Mouse (Mus musculus) gastrocnemius, adult 18-20 months (tissue): ENCODE data around the gene Krt71. TPM values are rescaled to one million over a fixed set of nuclear protein-coding genes. Genes with fewer than 3 reads are reported as not detected.
A peak's percentile ranks its signal among the peaks of the same experiment; 100 is the strongest.

Experiments
- DNase-seq: peaks from one replicate; pipeline ENCODE4 v3.0.0; 2021; ENCODE audit warnings: low spot score
- long read RNA-seq, 2 experiments: library from polyadenylated mRNA; stranded (forward); transcript quantifications; one replicate each; pipeline ENCODE4 v2.0.0; 2021
- total RNA-seq, 2 experiments: library from RNA; stranded (reverse); gene quantifications; 2 replicates each; pipeline ENCODE4 v1.2.3; 2021

Krt71 gene
- under 1 TPM in 1 of 2 experiments, not detected in 1; 0.14 TPM for total RNA-seq
- long read RNA-seq, experiment 1: 0 reads
- long read RNA-seq, experiment 2: 0 reads

- no peak for DNase-seq
Observed at GRCm38 (mm10) chr15:101742711-101743110, at the start of gene Krt71. Gene Krt71 (minus strand): TSS chr15:101743109.

- no peak for DNase-seq
Observed at GRCm38 (mm10) chr15:101790867-101791266, 48.0 kb upstream of the Krt71 start.

- no peak for DNase-seq
Observed at GRCm38 (mm10) chr15:101786360-101786759, 43.5 kb upstream of the Krt71 start, which contains the start of gene Krt72. Gene Krt72 (minus strand): TSS chr15:101786460.

- no peak for DNase-seq
Observed at GRCm38 (mm10) chr15:101773420-101773819, 30.5 kb upstream of the Krt71 start.

GRCm38 (mm10) chr15:101772711-101773081 is 29.8 kb upstream of the Krt71 start:
- peak; percentile 83 for DNase-seq

- no peak for DNase-seq
Observed at GRCm38 (mm10) chr15:101772080-101772710, 29.3 kb upstream of the Krt71 start.

- DNase-seq: no peak
Observed at GRCm38 (mm10) chr15:101770226-101770625, 27.3 kb upstream of the Krt71 start.

- no peak for DNase-seq
Observed at GRCm38 (mm10) chr15:101737786-101738185, 5.1 kb downstream of the Krt71 start.

- no peak for DNase-seq
Observed at GRCm38 (mm10) chr15:101730653-101731052, 12.3 kb downstream of the Krt71 start.

- no peak for DNase-seq
Observed at GRCm38 (mm10) chr15:101724686-101725085, 18.2 kb downstream of the Krt71 start.

- DNase-seq: no peak
Observed at GRCm38 (mm10) chr15:101715831-101716230, 27.1 kb downstream of the Krt71 start.

- DNase-seq: no peak
Observed at GRCm38 (mm10) chr15:101714356-101714755, 28.6 kb downstream of the Krt71 start.

- no peak for DNase-seq
Observed at GRCm38 (mm10) chr15:101713731-101714130, 29.2 kb downstream of the Krt71 start.

GRCm38 (mm10) chr15:101712720-101713119 is 30.2 kb downstream of the Krt71 start, which contains the start of gene Krt5:
Gene Krt5 (minus strand): TSS chr15:101712898.
- DNase-seq: no peak

- no peak for DNase-seq
Observed at GRCm38 (mm10) chr15:101708683-101709082, 34.2 kb downstream of the Krt71 start.

GRCm38 (mm10) chr15:101707454-101707853 is 35.5 kb downstream of the Krt71 start:
- no peak for DNase-seq

GRCm38 (mm10) chr15:101704066-101704465 is 38.8 kb downstream of the Krt71 start:
- DNase-seq: no peak

GRCm38 (mm10) chr15:101702380-101702779 is 40.5 kb downstream of the Krt71 start:
- DNase-seq: no peak

- no peak for DNase-seq
Observed at GRCm38 (mm10) chr15:101699866-101700265, 43.0 kb downstream of the Krt71 start.

GRCm38 (mm10) chr15:101699192-101699591 is 43.7 kb downstream of the Krt71 start:
- no peak for DNase-seq

- no peak for DNase-seq
Observed at GRCm38 (mm10) chr15:101697326-101698188, 45.4 kb downstream of the Krt71 start.

- no peak for DNase-seq
Observed at GRCm38 (mm10) chr15:101694207-101694606, 48.7 kb downstream of the Krt71 start, which contains the start of gene Krt6a. Gene Krt6a (minus strand): TSS chr15:101694307.
